Mouse (Mus musculus): ENCODE results near the gene Esam.

GRCm38 (mm10) chr9:37567892-37568604 lies 40.2 kb downstream of the Esam start:
- TF ChIP-seq CTCF (IDR thresholded peaks at IDR 0.05; ENCODE audit: low read depth, low read length) (no peak), POLR2A (IDR thresholded peaks at IDR 0.05; ENCODE audit: borderline replicate concordance, low read depth, low read length) (no peak)
